Mouse (Mus musculus) G1E-ER4 (cell line): Measurements from ENCODE around the gene Cdk14. TPM values are rescaled to one million over a fixed set of nuclear protein-coding genes. Genes with fewer than 3 reads are reported as not detected.

Experiments used
- GATA1 ChIP-seq: IDR thresholded peaks from one replicate; pipeline ENCODE4 v1.8.0; 2012; ENCODE audit warnings: low read length, inconsistent platforms
- polyA plus RNA-seq: library from polyadenylated mRNA; stranded (reverse); fragments of >175 nt; gene quantifications from 2 replicates; pipeline ENCODE4 v1.2.3, GENCODE M21; 2012

The Cdk14 gene
- polyA plus RNA-seq, 1 experiment: not detected

GRCm38 (mm10) chr5:4917274-4917673 lies 502.8 kb downstream of the Cdk14 start:
- no peak for TF ChIP-seq GATA1

GRCm38 (mm10) chr5:4916390-4917273 lies 503.5 kb downstream of the Cdk14 start:
- TF ChIP-seq GATA1: no peak

DNA sequence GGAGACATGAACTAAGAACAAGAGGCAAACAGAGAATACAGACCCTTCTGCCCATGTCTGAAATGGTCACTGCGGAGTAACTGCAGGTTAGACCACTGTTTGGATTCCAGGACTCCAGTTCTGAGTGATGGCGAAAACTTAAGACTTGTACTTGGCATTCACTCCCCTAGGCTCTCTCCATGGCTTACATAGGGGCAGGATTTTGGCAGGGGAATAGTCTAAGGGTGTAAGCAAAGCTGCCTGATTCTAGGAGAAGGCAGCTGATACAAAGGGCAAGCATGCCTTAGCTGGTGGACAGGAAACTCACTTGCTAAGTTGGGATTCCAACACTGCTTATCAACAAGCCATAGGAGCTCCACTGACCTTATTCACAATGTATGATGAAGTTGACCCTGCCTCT lies 521.9 kb downstream of the Cdk14 start:
- TF ChIP-seq GATA1: no peak

GRCm38 (mm10) chr5:4894988-4895387 lies 525.1 kb downstream of the Cdk14 start:
- TF ChIP-seq GATA1: no peak

- no peak for TF ChIP-seq GATA1
These were observed 526.3 kb downstream of the Cdk14 start for GRCm38 (mm10) chr5:4893852-4894207.

DNA sequence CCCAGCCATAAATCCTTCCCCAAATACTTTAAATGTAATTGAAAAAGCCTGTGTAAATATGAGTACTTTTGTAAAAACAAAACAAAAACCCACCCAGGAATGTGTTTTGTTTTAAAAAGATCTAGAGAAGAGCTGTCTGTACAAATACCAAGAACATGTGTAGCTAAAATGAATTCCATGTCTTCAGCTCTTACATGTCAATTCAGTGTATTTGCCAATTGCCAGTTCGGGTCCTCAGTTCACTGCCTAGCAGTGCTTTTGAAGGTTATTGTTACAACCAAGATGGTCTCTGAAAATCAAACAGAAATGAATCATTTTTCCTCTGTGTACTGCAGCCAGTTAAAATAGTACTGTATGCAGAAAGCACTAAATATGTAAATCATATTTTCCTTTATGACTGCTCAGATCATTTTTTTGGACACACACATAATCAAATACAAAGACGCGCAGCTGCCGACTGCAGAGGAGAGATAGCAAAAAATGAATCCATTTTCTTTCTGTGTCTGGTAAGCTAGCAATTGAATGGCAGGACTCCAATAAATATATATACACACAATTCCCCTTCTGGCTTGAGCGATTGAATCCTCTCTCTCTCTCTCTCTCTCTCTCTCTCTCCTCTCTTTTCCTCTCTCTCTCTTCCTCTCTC lies 526.8 kb downstream of the Cdk14 start:
- TF ChIP-seq GATA1: no peak

DNA sequence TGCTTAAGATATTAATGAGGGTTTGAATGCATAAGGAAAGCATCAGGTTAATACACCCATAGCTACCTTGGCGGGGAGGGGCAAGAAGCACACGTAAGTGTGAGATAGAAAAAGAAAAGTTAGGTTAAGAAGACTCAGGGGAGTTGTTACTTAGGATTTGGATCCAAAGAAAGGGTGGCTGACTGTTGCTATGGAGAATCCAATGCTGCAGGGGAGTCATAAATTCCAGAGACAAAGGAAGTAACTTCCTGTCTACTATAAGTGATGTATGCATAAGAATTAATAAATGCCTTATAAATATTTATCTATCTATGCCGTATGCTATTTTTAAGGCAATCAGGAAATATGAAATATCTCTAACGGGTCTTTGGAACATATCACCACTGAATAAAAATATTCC lies 527.4 kb downstream of the Cdk14 start:
- TF ChIP-seq GATA1: no peak

- TF ChIP-seq GATA1: no peak
These were observed 528.0 kb downstream of the Cdk14 start for GRCm38 (mm10) chr5:4891862-4892704.

GRCm38 (mm10) chr5:4887069-4887468 lies 533.0 kb downstream of the Cdk14 start:
- TF ChIP-seq GATA1: no peak

- TF ChIP-seq GATA1: no peak
These were observed 537.3 kb downstream of the Cdk14 start for GRCm38 (mm10) chr5:4882841-4883240.

- no peak for TF ChIP-seq GATA1
These were observed 539.8 kb downstream of the Cdk14 start for GRCm38 (mm10) chr5:4880331-4880730.

GRCm38 (mm10) chr5:4878934-4879333 lies 541.2 kb downstream of the Cdk14 start:
- no peak for TF ChIP-seq GATA1

- no peak for TF ChIP-seq GATA1
These were observed 542.5 kb downstream of the Cdk14 start for GRCm38 (mm10) chr5:4877638-4878037.

DNA sequence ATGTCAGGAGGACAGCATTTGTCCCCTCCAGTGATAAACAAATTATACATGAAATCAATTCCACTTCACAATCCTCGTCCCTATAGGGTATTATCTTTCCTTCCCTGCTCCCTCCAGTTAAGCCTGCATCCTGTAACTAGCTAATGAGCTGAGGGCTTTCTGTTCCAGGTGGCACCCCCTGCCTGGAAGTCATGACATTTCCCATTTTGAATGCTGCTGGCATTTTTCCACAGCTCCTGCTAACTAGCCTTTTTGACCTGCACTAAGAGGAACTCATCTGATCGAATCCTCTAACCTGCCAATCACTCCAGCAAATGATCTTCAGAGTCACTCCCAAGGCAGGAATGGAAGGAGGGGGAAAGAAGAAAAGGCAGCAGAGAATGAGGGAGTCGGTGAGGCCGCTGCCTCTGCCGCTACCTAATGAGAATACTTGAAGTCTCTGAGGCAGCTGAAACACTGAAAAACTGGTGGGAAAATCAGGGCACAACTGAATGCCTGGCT lies 542.9 kb downstream of the Cdk14 start:
- no peak for TF ChIP-seq GATA1

- TF ChIP-seq GATA1: no peak
These were observed 543.4 kb downstream of the Cdk14 start for GRCm38 (mm10) chr5:4876653-4877091.
